In genomic region chr2:127207547-127208451, GRCm38 (mm10) we compare ENCODE assay signal across 8 mouse cellular contexts. TPM values are rescaled to one million over a fixed set of nuclear protein-coding genes. Genes with fewer than 3 reads are reported as not detected.
DNase-seq lines count a peak whose midpoint lies in the region; ATAC-seq and TF ChIP-seq lines count a peak whose summit lies in the region.

Gene 1810024B03Rik, minus strand, starts transcription at chr2:127208280.
Gene Snrnp200, plus strand, starts transcription at chr2:127208386.

- peak within 1 kb of the TSS; percentile 78 for H3K27ac ChIP-seq in embryonic facial prominence, embryonic 13.5 days
- H3K27ac ChIP-seq in kidney, adult 2 months (ENCODE audit: insufficient read depth, low read depth, low read length) = peak within 1 kb of the TSS; percentile 82
- peak within 1 kb of the TSS; percentile 82 for H3K27ac ChIP-seq in limb, embryonic 12.5 days
- H3K27ac ChIP-seq in midbrain, embryonic 15.5 days = peak within 1 kb of the TSS; percentile 80
- H3K27ac ChIP-seq in spleen, adult 2 months (ENCODE audit: insufficient read depth, low read length) = peak within 1 kb of the TSS; percentile 82

- H3K4me3 ChIP-seq in embryonic facial prominence, embryonic 13.5 days = peak within 1 kb of the TSS; percentile 94
- peak within 1 kb of the TSS; percentile 94 for H3K4me3 ChIP-seq in kidney, adult 2 months (ENCODE audit: insufficient read depth, low read depth, low read length)
- peak within 1 kb of the TSS; percentile 87 for H3K4me3 ChIP-seq in limb, embryonic 12.5 days (replicated peaks)
- peak within 1 kb of the TSS; percentile 80 for H3K4me3 ChIP-seq in midbrain, embryonic 15.5 days
- peak within 1 kb of the TSS; percentile 91 for H3K4me3 ChIP-seq in spleen, adult 2 months (ENCODE audit: extremely low read depth, insufficient read depth, insufficient read length)

- no peaks in the 10 kb centered on the region for H3K27me3 ChIP-seq in embryonic facial prominence, embryonic 13.5 days
- H3K27me3 ChIP-seq in kidney, adult 2 months (replicated peaks; ENCODE audit: control insufficient read depth, insufficient read depth, low read length) = no peaks in the 10 kb centered on the region
- H3K27me3 ChIP-seq in limb, embryonic 12.5 days = no peaks in the 10 kb centered on the region
- H3K27me3 ChIP-seq in midbrain, embryonic 15.5 days (replicated peaks) = no peaks in the 10 kb centered on the region
- H3K27me3 ChIP-seq in spleen, adult 2 months (ENCODE audit: control insufficient read depth, insufficient read depth, low read length) = no peaks in the 10 kb centered on the region

- peak; percentile 93 for ATAC-seq in embryonic facial prominence, embryonic 13.5 days (ENCODE audit: insufficient number of reproducible peaks, insufficient read depth, low FRiP score, low TSS enrichment, low read depth)
- peak; percentile 94 for ATAC-seq in limb, embryonic 12.5 days (ENCODE audit: insufficient number of reproducible peaks, insufficient read depth, low FRiP score, low TSS enrichment, low read depth)
- peak; percentile 99 for ATAC-seq in midbrain, embryonic 15.5 days (replicated peaks)

- H3K36me3 ChIP-seq in embryonic facial prominence, embryonic 13.5 days = peaks cover 33% of the 10 kb centered on the region
- H3K36me3 ChIP-seq in kidney, adult 2 months (ENCODE audit: control insufficient read depth, insufficient read depth, low read length) = peaks cover 2% of the 10 kb centered on the region; the same call in 1 of the 2 replicates
- H3K36me3 ChIP-seq in limb, embryonic 12.5 days = peaks cover 34% of the 10 kb centered on the region
- peaks cover 24% of the 10 kb centered on the region for H3K36me3 ChIP-seq in midbrain, embryonic 15.5 days (replicated peaks)
- peaks cover 15% of the 10 kb centered on the region for H3K36me3 ChIP-seq in spleen, adult 2 months (ENCODE audit: control insufficient read depth, insufficient read depth, low read length)

- H3K4me2 ChIP-seq in embryonic facial prominence, embryonic 13.5 days = peak within 1 kb of the TSS; percentile 88
- H3K4me2 ChIP-seq in limb, embryonic 12.5 days = peak within 1 kb of the TSS; percentile 73
- H3K4me2 ChIP-seq in midbrain, embryonic 15.5 days = peak within 1 kb of the TSS; percentile 83

- peaks cover 13% of the 10 kb centered on the region for H3K4me1 ChIP-seq in embryonic facial prominence, embryonic 13.5 days
- H3K4me1 ChIP-seq in kidney, adult 2 months (ENCODE audit: control insufficient read depth, insufficient read depth, low read length) = peaks cover 6% of the 10 kb centered on the region; the same call in 1 of the 2 replicates
- peaks cover 11% of the 10 kb centered on the region for H3K4me1 ChIP-seq in limb, embryonic 12.5 days (replicated peaks)
- peaks cover 17% of the 10 kb centered on the region for H3K4me1 ChIP-seq in midbrain, embryonic 15.5 days
- H3K4me1 ChIP-seq in spleen, adult 2 months (ENCODE audit: control insufficient read depth, insufficient read depth, insufficient read length) = peaks cover 3% of the 10 kb centered on the region

- no peak for TF ChIP-seq CTCF in kidney, adult 2 months (conservative IDR thresholded peaks at IDR 0.05; ENCODE audit: insufficient read depth, insufficient read length, low read depth, low read length)
- TF ChIP-seq CTCF in spleen, adult 2 months (IDR thresholded peaks at IDR 0.05; ENCODE audit: extremely low read depth, insufficient read depth, insufficient read length, insufficient replicate concordance) = no peak

- no peaks in the 10 kb centered on the region for H3K9me3 ChIP-seq in embryonic facial prominence, embryonic 13.5 days
- H3K9me3 ChIP-seq in limb, embryonic 12.5 days = no peaks in the 10 kb centered on the region
- no peaks in the 10 kb centered on the region for H3K9me3 ChIP-seq in midbrain, embryonic 15.5 days

- DNase-seq in 3134 (ENCODE audit: extremely low read depth, insufficient read length, low spot score) = peak; percentile 87
- DNase-seq in adrenal gland, postnatal 36 days = peak; percentile 94
- peak; percentile 96 to 97 for DNase-seq in heart, adult 18-20 months
- DNase-seq in kidney, adult 2 months = peak; percentile 98
- peak; percentile 91 to 97 for DNase-seq in spleen, adult 2 months (ENCODE audit: low read depth in 1 of 2, low spot score in 2 of 2)

- WGBS in embryonic facial prominence, embryonic 13.5 days = 12% methylated on average over 36 of the region's 36 CpGs
- 10% methylated on average over 36 of the region's 36 CpGs for WGBS in kidney, adult 2 months
- WGBS in limb, embryonic 12.5 days = 13% methylated on average over 36 of the region's 36 CpGs
- WGBS in midbrain, embryonic 15.5 days = 11% methylated on average over 36 of the region's 36 CpGs
- 10% methylated on average over 36 of the region's 36 CpGs for WGBS in spleen, adult 2 months

- peak within 1 kb of the TSS; percentile 87 for H3K9ac ChIP-seq in embryonic facial prominence, embryonic 13.5 days
- peak within 1 kb of the TSS; percentile 76 for H3K9ac ChIP-seq in limb, embryonic 12.5 days (replicated peaks)
- peak within 1 kb of the TSS; percentile 68 for H3K9ac ChIP-seq in midbrain, embryonic 15.5 days

- TF ChIP-seq POLR2A in kidney, adult 2 months (IDR thresholded peaks at IDR 0.05; ENCODE audit: low read depth, low read length) = peak; percentile 69
- TF ChIP-seq POLR2A in spleen, adult 2 months (IDR thresholded peaks at IDR 0.05; ENCODE audit: low read depth, low read length) = peak; percentile 56

RNA-seq across cellular contexts. Expression of gene 1810024B03Rik, which starts in this region (rescaled TPM):
- total RNA-seq in adrenal gland, postnatal 36 days (2021) = 1 to 10 TPM; 1.4 to 1.7 TPM
- polyA plus RNA-seq in embryonic facial prominence, embryonic 13.5 days (2015; fragmentation: Nextera tagmentation; extraction: Ambion mirVana) = 2.3 and 2.9 TPM in 2 replicates
- under 1 TPM; 0.23 to 0.32 TPM for total RNA-seq in heart, adult 18-20 months (2021)
- 2.8 TPM in 2 replicates for polyA plus RNA-seq in kidney, adult 2 months (2012; rRNA removed)
- 2.2 and 2.3 TPM in 2 replicates for polyA plus RNA-seq in limb, embryonic 12.5 days (2016; fragmentation: Nextera tagmentation; extraction: Ambion mirVana)
- 1.0 TPM in 2 replicates for polyA plus RNA-seq in midbrain, embryonic 15.5 days (2015; fragmentation: Nextera tagmentation; extraction: Ambion mirVana)
- polyA plus RNA-seq in spleen, adult 2 months (2012; rRNA removed) = 0.60 and 0.76 TPM in 2 replicates

RNA-seq across cellular contexts. Expression of gene Snrnp200, which starts in this region (rescaled TPM):
- total RNA-seq in adrenal gland, postnatal 36 days (2021) = 10 to 100 TPM; 74.0 to 76.0 TPM
- polyA plus RNA-seq in embryonic facial prominence, embryonic 13.5 days (2015; fragmentation: Nextera tagmentation; extraction: Ambion mirVana) = 64.0 and 66.7 TPM in 2 replicates
- 10 to 100 TPM; 65.2 to 66.4 TPM for total RNA-seq in heart, adult 18-20 months (2021)
- polyA plus RNA-seq in kidney, adult 2 months (2012; rRNA removed) = 45.9 and 46.8 TPM in 2 replicates
- 98.3 and 104 TPM in 2 replicates for polyA plus RNA-seq in limb, embryonic 12.5 days (2016; fragmentation: Nextera tagmentation; extraction: Ambion mirVana)
- 58.1 and 58.8 TPM in 2 replicates for polyA plus RNA-seq in midbrain, embryonic 15.5 days (2015; fragmentation: Nextera tagmentation; extraction: Ambion mirVana)
- polyA plus RNA-seq in spleen, adult 2 months (2012; rRNA removed) = 39.6 and 42.0 TPM in 2 replicates

Comparison
In these comparisons a context has a peak if more than half of its experiments do, and no peak if none do; other contexts are left out.
1. Peak in every context shown above with its lines: DNase-seq, ATAC-seq, H3K4me3 ChIP-seq and H3K27ac ChIP-seq.